ENCODE assay signal across 8 mouse cellular contexts in the genomic region with DNA sequence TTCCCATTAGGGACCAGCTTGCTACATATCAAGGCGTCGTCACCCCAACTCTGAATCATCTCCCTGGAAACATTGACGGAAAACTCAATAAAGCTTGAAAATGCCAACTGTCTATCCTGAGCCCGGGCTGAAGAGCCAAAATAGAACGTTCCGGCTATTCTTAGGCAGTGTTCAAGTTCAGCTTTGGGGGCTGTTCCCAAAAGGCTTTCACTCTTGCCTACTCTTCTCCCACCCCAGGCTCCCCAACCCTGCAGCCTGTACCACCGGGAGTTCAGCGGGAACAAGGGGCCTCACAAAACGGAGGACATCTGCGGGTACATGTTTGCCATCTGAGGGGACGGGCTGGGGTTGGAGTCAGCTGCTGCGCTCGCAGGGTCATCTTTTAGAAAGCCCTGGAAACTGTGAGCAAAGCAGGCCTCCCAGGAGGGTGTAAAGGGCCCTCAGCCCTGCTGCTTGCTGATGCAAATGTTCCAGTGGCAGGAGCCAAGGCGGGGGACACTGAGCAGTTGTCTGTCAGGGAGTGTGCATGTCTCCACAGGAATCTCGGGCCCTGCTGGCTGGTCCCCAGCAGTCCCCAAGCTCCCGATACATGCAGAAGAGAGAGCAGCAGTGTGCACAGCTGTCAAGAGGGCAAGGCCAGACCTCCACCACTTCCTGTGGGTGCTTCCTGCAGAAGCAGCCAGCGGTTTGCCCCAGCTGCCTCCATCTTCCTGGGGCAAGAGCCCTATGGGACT.
A peak's percentile ranks its signal among the peaks of the same experiment; 100 is the strongest.
DNase-seq lines count a peak whose midpoint lies in the region; ATAC-seq and TF ChIP-seq lines count a peak whose summit lies in the region.

No protein-coding gene starts in this region.

- no peak for TF ChIP-seq CTCF in gastrocnemius, adult 2 months (IDR thresholded peaks at IDR 0.05)

- no peak overlapping the region for H3K4me2 ChIP-seq in midbrain, embryonic 16.5 days (ENCODE audit: low read length)

- peaks cover 2% of the 10 kb centered on the region; the same call in 1 of the 2 replicates for H3K4me1 ChIP-seq in midbrain, embryonic 16.5 days (ENCODE audit: control insufficient read depth, insufficient read depth, low read length)

- no peak overlapping the region for H3K4me3 ChIP-seq in gastrocnemius, adult 2 months
- no peak overlapping the region for H3K4me3 ChIP-seq in midbrain, embryonic 16.5 days (ENCODE audit: low read depth, low read length)

- no peaks in the 10 kb centered on the region for H3K9me3 ChIP-seq in midbrain, embryonic 16.5 days (replicated peaks; ENCODE audit: control insufficient read depth, low read length, poor library complexity, severe bottlenecking)

- H3K9ac ChIP-seq in midbrain, embryonic 16.5 days (ENCODE audit: low read depth, low read length) = no peak overlapping the region

- ATAC-seq in midbrain, embryonic 16.5 days = no peak

- intact Hi-C loops in gastrocnemius, adult 2 months (cut with DNase I) = no loop called here

- no peaks in the 10 kb centered on the region for H3K27me3 ChIP-seq in midbrain, embryonic 16.5 days (ENCODE audit: control insufficient read depth, insufficient read depth, low read depth, low read length)

- peak overlapping the region; percentile 51 for H3K27ac ChIP-seq in gastrocnemius, adult 2 months
- H3K27ac ChIP-seq in midbrain, embryonic 16.5 days (ENCODE audit: low read length) = no peak overlapping the region

- peaks cover 3% of the 10 kb centered on the region; the same call in 1 of the 2 replicates for H3K36me3 ChIP-seq in midbrain, embryonic 16.5 days (ENCODE audit: control insufficient read depth, insufficient read depth, low read length)

- DNase-seq in gastrocnemius, adult 2 months = peak; percentile 67
- DNase-seq in gastrocnemius, postnatal 10 days = no peak
- peak; percentile 61 to 63 for DNase-seq in spleen, adult 18-20 months
- DNase-seq in spleen, adult 12 weeks (ENCODE audit: low spot score) = no peak
- peak; percentile 49 for DNase-seq in liver
- DNase-seq in thymus, postnatal 14 days = peak; percentile 90
- no peak for DNase-seq in adrenal gland, postnatal 4 days (ENCODE audit: low spot score in 2 of 2)

- WGBS in midbrain, embryonic 16.5 days = 87% methylated on average over 17 of the region's 17 CpGs

Comparison
In these comparisons a context has a peak if more than half of its experiments do, and no peak if none do; other contexts are left out.
1. DNase-seq: peak in gastrocnemius, adult 2 months (single experiment), spleen, adult 18-20 months (2 of 2), liver (single experiment) and thymus, postnatal 14 days (single experiment); none in gastrocnemius, postnatal 10 days (single experiment), spleen, adult 12 weeks (single experiment) and adrenal gland, postnatal 4 days (0 of 2).